Mouse (Mus musculus) hindbrain, postnatal 0 days (tissue): ENCODE measurements around the gene Gm8237. TPM values are rescaled to one million over a fixed set of nuclear protein-coding genes. Genes with fewer than 3 reads are reported as not detected.
"Not testable (repeated sequence)": the region's sequence is repeated elsewhere in the genome, so short reads cannot be mapped to it uniquely, and the experiment has no call there.

ENCODE experiments used
- ATAC-seq: fragments of 200-750 bp; cut with Nextera tagmentation; 2 replicates; pipeline ENCODE4 v1.8.0; 2017; ENCODE audit warnings: mild to moderate bottlenecking, moderate TSS enrichment, moderate library complexity
- DNase-seq: peaks from one replicate; pipeline ENCODE4 v3.0.0-alpha.2; 2015; ENCODE audit warnings: low spot score
- H3K27ac ChIP-seq: fragments of 300-500 bp; sonication (generic); 2 replicates; pipeline ENCODE4 v1.5.1; 2014; ENCODE audit warnings: mild to moderate bottlenecking
- H3K27me3 ChIP-seq: fragments of 300-500 bp; sonication (generic); 2 replicates; pipeline ENCODE4 v1.6.1; 2014; ENCODE audit warnings: low read length, mixed read lengths; ENCODE audit not compliant: insufficient read depth
- H3K36me3 ChIP-seq: fragments of 300-500 bp; sonication (generic); 2 replicates; pipeline ENCODE4 v1.6.1; 2014; ENCODE audit warnings: low read length, mixed read lengths; ENCODE audit not compliant: insufficient read depth
- H3K4me1 ChIP-seq: fragments of 300-500 bp; sonication (generic); 2 replicates; pipeline ENCODE4 v1.6.1; 2014; ENCODE audit warnings: antibody characterized with exemption, low read length, mixed read lengths; ENCODE audit not compliant: insufficient read depth
- H3K4me2 ChIP-seq: fragments of 300-500 bp; sonication (generic); 2 replicates; pipeline ENCODE4 v1.6.1; 2014; ENCODE audit warnings: low read depth, mild to moderate bottlenecking, low read length, moderate library complexity, mixed read lengths
- H3K4me3 ChIP-seq: fragments of 300-500 bp; sonication (generic); 2 replicates; pipeline ENCODE4 v1.5.1; 2014; ENCODE audit warnings: low read length
- H3K9ac ChIP-seq: fragments of 300-500 bp; sonication (generic); replicated peaks from 2 replicates; pipeline ENCODE4 v1.6.1; 2014; ENCODE audit warnings: mild to moderate bottlenecking, low read length, moderate library complexity, mixed read lengths
- H3K9me3 ChIP-seq: fragments of 300-500 bp; sonication (generic); 2 replicates; pipeline ENCODE4 v1.6.1; 2016; ENCODE audit warnings: low read length, mixed read lengths
- CTCF ChIP-seq: IDR thresholded peaks from 2 replicates; pipeline ENCODE4 v1.5.1; 2016; ENCODE audit warnings: antibody characterized with exemption, control low read depth, low read depth
- WGBS: fragments of 180-500 bp; shearing (Covaris S2); extraction: QIAGEN DNeasy Blood & Tissue Kit; methylation state at CpG from one replicate; pipeline ENCODE4 v1.1.7; 2014; 5-methylcytosine and 5-hydroxymethylcytosine counted together
- polyA plus RNA-seq: library from polyadenylated mRNA; unstranded; fragments of >200 nt; fragmentation: Nextera tagmentation; extraction: Ambion mirVana; gene quantifications from 2 replicates; pipeline ENCODE4 v1.2.1, GENCODE M21; 2015
- total RNA-seq: library from RNA; depleted of rRNA; stranded (reverse); fragments of >200 nt; gene quantifications from 2 replicates; pipeline ENCODE4 v1.2.3, GENCODE M21; 2014; rRNA removed

The Gm8237 gene
- total RNA-seq, result 0.25 and 0.26 TPM in 2 replicates
- 1.4 and 1.5 TPM in 2 replicates for polyA plus RNA-seq

DNA sequence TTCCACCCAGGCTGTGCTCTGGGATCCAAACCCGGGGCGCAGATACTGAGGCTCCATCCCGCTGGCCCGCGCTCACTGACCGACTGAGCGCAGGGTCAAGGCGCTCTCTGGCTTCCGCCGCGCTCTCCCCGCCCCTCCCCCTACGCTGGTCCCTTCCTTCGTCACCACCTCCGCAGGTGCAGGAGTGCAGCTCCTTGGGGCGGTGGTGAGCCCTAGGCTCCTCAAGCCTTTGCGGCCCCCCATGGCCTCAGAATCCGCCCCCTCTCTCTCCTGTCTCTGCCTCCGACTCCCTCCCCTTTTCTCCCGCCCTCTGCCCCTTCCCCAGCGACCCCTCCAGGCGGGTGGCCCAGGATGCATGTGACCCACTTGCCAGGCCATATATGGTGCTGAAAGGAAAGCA lies at the start of gene Gm8237:
Gene Gm8237 (minus strand): TSS at position 142 of the 400 bp plus-strand sequence.
- 0 out of 2 replicates have a peak, but pooled peaks have one; percentile 61 for ATAC-seq
- not testable (repeated sequence) for H3K36me3 ChIP-seq, H3K4me1 ChIP-seq, H3K27ac ChIP-seq, H3K9me3 ChIP-seq, H3K27me3 ChIP-seq
- WGBS, result 0% methylated on average over 11 of the region's 22 CpGs
- peak; percentile 3 for DNase-seq
- peak within 1 kb of the TSS; percentile 37 for H3K4me3 ChIP-seq
- peak within 1 kb of the TSS; percentile 46; the same call in 1 of the 2 replicates for H3K9ac ChIP-seq
- H3K4me2 ChIP-seq, result peak within 1 kb of the TSS; percentile 57

DNA sequence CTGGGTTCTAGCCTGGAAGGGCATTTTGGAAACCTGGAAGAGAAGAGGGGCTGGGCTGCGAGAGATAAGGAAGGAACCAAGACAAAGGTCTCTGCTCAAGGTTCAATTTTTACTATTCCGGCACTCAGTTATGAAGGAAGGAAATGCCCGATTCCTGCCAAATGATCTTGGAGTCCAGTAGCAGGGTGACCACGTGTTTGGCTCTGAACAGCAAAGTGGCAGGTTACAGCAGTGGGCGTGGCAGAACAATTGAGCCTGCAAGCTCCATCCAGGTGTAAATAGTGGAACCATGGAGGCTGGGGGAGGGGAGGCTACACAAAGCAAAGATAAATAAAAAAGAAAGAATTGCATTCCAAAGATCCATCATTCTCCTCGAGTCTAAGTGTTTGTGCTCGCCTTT lies 43.1 kb upstream of the Gm8237 start:
- not testable (repeated sequence) for H3K4me1 ChIP-seq, H3K4me2 ChIP-seq, H3K36me3 ChIP-seq, H3K9ac ChIP-seq, H3K9me3 ChIP-seq, H3K27me3 ChIP-seq, DNase-seq, H3K4me3 ChIP-seq, H3K27ac ChIP-seq, ATAC-seq
- 81% methylated on average over 7 of the region's 7 CpGs for WGBS

DNA sequence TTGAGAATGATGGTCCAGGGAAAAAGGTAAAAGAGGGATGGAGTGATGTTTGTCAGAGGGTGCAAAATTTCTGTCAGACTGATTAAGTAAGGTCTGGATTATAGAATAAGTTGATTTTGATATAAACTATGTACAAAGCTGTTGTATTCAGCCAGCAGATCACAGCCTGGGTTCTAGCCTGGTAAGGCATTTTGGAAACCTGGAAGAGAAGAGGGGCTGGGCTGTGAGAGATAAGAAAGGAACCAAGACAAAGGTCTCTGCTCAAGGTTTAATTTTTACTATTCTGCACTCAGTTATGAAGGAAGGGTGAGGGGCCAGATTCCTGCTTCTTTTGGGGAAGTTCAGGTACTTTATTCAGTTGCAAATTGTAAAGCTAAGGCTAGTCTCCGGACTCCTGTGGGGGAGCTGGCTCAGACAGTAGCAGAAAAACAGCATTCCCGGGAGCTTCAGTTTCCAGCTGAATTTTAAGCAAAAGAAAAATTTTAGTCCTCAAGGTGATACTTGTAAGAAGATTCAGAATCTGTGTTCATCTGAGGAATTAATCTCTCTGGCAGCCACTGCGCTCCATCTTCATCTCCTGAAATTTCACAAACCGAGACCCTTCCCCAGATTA lies 38.3 kb upstream of the Gm8237 start:
- not testable (repeated sequence) for H3K27ac ChIP-seq, DNase-seq, H3K27me3 ChIP-seq, H3K9me3 ChIP-seq, H3K36me3 ChIP-seq, H3K9ac ChIP-seq, H3K4me2 ChIP-seq, ATAC-seq, H3K4me1 ChIP-seq, H3K4me3 ChIP-seq
- 71% methylated on average over 4 of the region's 4 CpGs for WGBS

DNA sequence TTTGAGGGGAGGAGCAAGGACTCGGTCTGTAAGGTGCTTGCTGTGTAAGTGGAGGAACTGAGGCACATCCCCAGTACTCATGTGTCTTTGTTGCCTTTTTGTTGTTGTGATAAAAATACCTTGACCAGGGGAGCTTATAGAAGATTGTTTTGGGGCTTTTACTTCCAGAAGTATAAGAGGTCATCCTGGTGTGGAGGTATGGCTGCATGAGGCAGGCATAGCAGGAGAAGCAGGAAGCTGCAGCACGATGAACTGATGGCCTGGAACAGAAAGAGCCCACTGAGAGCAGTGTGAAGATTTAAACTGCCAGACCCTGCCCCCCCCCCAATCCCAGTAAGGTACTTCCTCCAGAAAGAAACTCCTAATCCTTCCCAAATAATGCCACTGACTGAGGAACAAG lies 33.5 kb upstream of the Gm8237 start:
- H3K27me3 ChIP-seq, H3K36me3 ChIP-seq, H3K4me2 ChIP-seq, DNase-seq, H3K4me3 ChIP-seq, H3K27ac ChIP-seq, ATAC-seq, H3K4me1 ChIP-seq, H3K9ac ChIP-seq, H3K9me3 ChIP-seq: not testable (repeated sequence)
- WGBS, result 80% methylated on average over 2 of the region's 2 CpGs

DNA sequence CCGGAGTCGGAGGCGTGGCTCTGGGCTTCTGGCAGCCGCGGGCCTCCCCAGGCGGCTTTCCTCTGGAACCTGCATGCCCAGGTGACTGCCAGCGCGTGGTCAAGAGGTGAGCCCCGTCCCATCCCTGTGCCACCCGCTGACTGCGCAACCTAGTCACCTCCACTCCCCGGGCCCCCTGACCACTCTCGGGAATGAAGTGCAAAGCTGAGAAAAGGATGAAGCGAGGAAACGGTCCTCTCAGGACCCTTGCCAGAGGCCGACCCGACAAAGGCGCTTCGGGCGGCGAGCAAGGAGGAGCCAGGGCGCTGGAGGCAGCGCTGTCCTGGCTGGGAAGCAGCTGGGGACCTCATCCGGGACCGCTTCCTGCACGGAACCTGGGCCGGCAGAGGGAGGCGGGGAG lies 391 bp downstream of the Gm8237 start:
- H3K27me3 ChIP-seq, result not testable (repeated sequence)
- DNase-seq, result peak; percentile 2

DNA sequence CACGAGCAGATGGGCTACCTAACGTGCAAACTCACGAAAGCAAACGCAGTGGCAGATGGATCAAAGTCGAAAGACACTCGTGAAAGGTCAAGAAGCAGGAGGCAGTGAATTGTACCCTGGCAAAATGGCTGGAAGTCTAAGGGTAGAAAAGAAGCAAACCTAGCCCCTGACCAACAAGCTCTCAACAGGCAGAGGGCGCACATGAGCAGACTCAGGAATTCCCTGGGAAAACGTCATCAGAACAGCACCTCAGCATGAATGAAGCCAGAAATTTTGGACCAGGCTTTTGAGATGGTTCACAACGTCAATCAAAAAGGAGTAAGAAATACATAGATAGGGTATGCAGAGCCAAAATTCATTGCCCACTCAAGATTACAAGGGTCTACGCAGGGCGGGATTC lies 1.0 kb downstream of the Gm8237 start:
- not testable (repeated sequence) for H3K9me3 ChIP-seq, H3K4me2 ChIP-seq, H3K36me3 ChIP-seq, H3K4me1 ChIP-seq, H3K27ac ChIP-seq, H3K9ac ChIP-seq, H3K27me3 ChIP-seq, H3K4me3 ChIP-seq, ATAC-seq
- 3% methylated on average over 5 of the region's 11 CpGs for WGBS
- peak; percentile 88 for DNase-seq
- TF ChIP-seq CTCF, result peak; percentile 69

More for the DNA sequence above, 391 bp downstream of the Gm8237 start:
- H3K4me2 ChIP-seq, result peak overlapping the region; percentile 57
- not testable (repeated sequence) for H3K36me3 ChIP-seq, ATAC-seq, H3K4me1 ChIP-seq, H3K27ac ChIP-seq, H3K9me3 ChIP-seq
- under 1% methylated on average over 19 of the region's 28 CpGs for WGBS
- peak overlapping the region; percentile 46; the same call in 1 of the 2 replicates for H3K9ac ChIP-seq
- peak overlapping the region; percentile 37 for H3K4me3 ChIP-seq

DNA sequence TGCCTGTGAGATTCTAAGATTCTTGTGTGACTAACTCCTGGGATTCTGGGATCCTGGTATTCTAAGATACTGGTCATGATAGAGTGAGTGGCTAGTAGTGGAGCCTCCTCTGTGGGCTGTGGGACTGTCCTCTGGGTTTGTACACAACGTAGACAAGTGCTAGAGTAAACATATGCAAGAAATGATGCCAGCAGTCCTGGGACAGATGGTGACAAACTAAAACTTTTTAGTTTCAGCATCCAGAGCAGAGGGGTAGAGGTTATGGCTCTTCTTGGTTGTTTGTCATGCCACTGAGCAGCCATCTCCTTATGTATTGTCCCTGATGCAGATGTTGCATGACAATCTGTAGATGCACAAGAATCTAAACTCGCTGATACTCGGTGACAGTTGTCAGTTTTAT lies 24.3 kb downstream of the Gm8237 start:
- not testable (repeated sequence) for H3K9ac ChIP-seq, H3K9me3 ChIP-seq, H3K4me1 ChIP-seq, H3K36me3 ChIP-seq, ATAC-seq, H3K4me2 ChIP-seq, DNase-seq, H3K27me3 ChIP-seq, H3K27ac ChIP-seq, H3K4me3 ChIP-seq
- 84% methylated on average over 3 of the region's 3 CpGs for WGBS

DNA sequence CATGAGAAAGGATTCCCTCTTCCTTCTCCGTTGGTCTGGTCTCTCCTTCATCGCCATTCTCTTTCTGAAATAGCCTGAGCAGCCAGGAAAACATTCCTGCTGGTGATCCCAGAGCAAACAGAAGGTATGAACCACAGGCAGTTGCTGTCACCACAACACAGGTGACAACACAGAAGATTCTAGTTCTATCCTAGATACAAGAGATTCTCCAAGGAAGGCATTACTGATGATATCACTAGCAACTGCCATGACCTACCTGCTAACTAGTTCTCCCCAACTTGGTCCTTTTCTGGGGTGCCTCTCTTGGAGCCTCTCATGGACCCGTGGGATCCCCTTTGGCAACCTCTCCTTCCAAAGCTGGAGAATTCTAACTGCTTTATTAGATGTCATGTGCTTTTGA lies 50.0 kb downstream of the Gm8237 start, which contains the start of gene Gm3424:
Gene Gm3424 (minus strand): TSS at position 101 of the 400 bp plus-strand sequence.
- not testable (repeated sequence) for H3K4me1 ChIP-seq
- no CpG with 5 or more reads among the region's 3 CpGs for WGBS

DNA sequence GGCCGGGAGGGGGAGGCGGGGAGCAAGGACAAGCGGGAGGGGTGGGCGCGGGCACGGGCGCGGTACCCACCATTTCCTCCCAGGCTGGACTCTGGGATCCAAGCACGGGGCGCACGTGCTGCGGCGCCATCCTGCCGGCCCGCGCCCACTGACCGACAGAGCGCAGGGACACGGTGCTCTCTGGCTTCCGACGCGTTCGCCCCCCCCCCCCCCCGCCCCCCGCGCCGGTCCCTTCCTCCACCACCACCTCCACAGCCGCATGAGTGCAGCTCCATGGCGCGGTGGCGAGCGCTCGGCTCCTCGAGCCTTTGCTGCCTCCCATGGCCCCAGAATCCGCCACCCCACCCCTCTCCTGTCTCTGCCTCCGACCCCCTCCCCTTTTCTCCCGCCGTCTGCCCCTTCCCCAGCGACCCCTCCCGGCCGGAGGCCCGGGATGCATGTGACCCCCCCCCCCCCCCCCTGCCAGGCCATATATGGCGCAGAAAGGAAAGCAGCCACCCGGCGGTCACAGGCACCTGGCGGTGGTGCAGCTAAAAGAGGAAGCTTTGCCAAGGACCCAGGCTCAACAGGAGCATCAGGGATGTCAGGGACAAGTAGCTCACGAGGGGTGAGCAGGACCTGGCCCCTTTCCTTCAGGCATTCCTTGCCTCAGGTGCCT lies 67.4 kb downstream of the Gm8237 start:
- not testable (repeated sequence) for H3K9me3 ChIP-seq, H3K27me3 ChIP-seq, H3K9ac ChIP-seq, H3K27ac ChIP-seq, H3K4me2 ChIP-seq, DNase-seq, H3K4me1 ChIP-seq, H3K36me3 ChIP-seq, H3K4me3 ChIP-seq
- no CpG with 5 or more reads among the region's 47 CpGs for WGBS
- ATAC-seq, result peak; percentile 74; the same call in 1 of the 2 replicates

More for the DNA sequence above, 50.0 kb downstream of the Gm8237 start, which contains the start of gene Gm3424:
- H3K4me3 ChIP-seq, H3K9ac ChIP-seq, H3K27ac ChIP-seq, H3K9me3 ChIP-seq, ATAC-seq, H3K4me2 ChIP-seq, H3K27me3 ChIP-seq, DNase-seq, H3K36me3 ChIP-seq: not testable (repeated sequence)
